10 mouse cellular contexts compared by ENCODE assay signal in genomic region chr11:97412117-97412516, GRCm38 (mm10). TPM values are rescaled to one million over a fixed set of nuclear protein-coding genes. Genes with fewer than 3 reads are reported as not detected.
DNase-seq lines count a peak whose midpoint lies in the region; ATAC-seq lines count a peak whose summit lies in the region.
"Had no signal": no experiment of that assay in that cellular context is flagged by ENCODE, and none has a peak within 500 bp of the region (broad histone marks: within the 10 kb centered on the region; RNA-seq: fewer than 3 reads in every experiment).

No protein-coding gene starts in this region.

- peaks cover 23% of the 10 kb centered on the region for H3K4me1 ChIP-seq in intestine, embryonic 15.5 days (replicated peaks)
- H3K4me1 ChIP-seq in intestine, embryonic 16.5 days (ENCODE audit: control insufficient read depth, insufficient read depth, low read length) = peaks cover 18% of the 10 kb centered on the region
- peaks cover 86% of the 10 kb centered on the region for H3K4me1 ChIP-seq in megakaryocyte, embryonic 14.5 days

- no peak overlapping the region for H3K9ac ChIP-seq in intestine, embryonic 15.5 days
- no peak overlapping the region for H3K9ac ChIP-seq in intestine, embryonic 16.5 days (ENCODE audit: low read depth, low read length)

- H3K27me3 ChIP-seq in intestine, embryonic 15.5 days (replicated peaks) = no peaks in the 10 kb centered on the region
- H3K27me3 ChIP-seq in intestine, embryonic 16.5 days (replicated peaks; ENCODE audit: control insufficient read depth, insufficient read depth, low read length) = no peaks in the 10 kb centered on the region
- H3K27me3 ChIP-seq in megakaryocyte, embryonic 14.5 days (replicated peaks) = peaks cover 6% of the 10 kb centered on the region

- H3K9me3 ChIP-seq in intestine, embryonic 15.5 days = no peaks in the 10 kb centered on the region
- H3K9me3 ChIP-seq in intestine, embryonic 16.5 days (ENCODE audit: control insufficient read depth, low read length) = no peaks in the 10 kb centered on the region
- no peaks in the 10 kb centered on the region for H3K9me3 ChIP-seq in megakaryocyte, embryonic 14.5 days

- no peak for ATAC-seq in intestine, embryonic 15.5 days
- no peak for ATAC-seq in intestine, embryonic 16.5 days
- ATAC-seq in activated CD4-positive, CD25-positive, alpha-beta regulatory T cell, adult 4 months = no peak

- H3K27ac ChIP-seq in intestine, embryonic 15.5 days = 0 out of 2 replicates have a peak overlapping the region, but pooled peaks have one; percentile 23
- no peak overlapping the region for H3K27ac ChIP-seq in intestine, embryonic 16.5 days (ENCODE audit: low read length)

- H3K4me2 ChIP-seq in intestine, embryonic 15.5 days (replicated peaks) = 0 out of 2 replicates have a peak overlapping the region, but pooled peaks have one; percentile 11
- no peak overlapping the region for H3K4me2 ChIP-seq in intestine, embryonic 16.5 days (ENCODE audit: low read depth, low read length)

- DNase-seq in heart, adult 18-20 months = peak; percentile 57 to 83
- peak; percentile 49 to 73 for DNase-seq in kidney, postnatal 4 days
- no peak for DNase-seq in cerebellum, adult 11-12 months
- DNase-seq in spleen, adult 12 weeks (ENCODE audit: low spot score) = no peak
- DNase-seq: thymus, postnatal 36 days had no signal

- no peak overlapping the region for H3K4me3 ChIP-seq in intestine, embryonic 15.5 days (replicated peaks)
- H3K4me3 ChIP-seq in intestine, embryonic 16.5 days (ENCODE audit: low read length) = no peak overlapping the region
- H3K4me3 ChIP-seq in megakaryocyte, embryonic 14.5 days (replicated peaks) = peak overlapping the region; percentile 84
- H3K4me3 ChIP-seq: myocyte had no signal

- 26% methylated on average over 3 of the region's 3 CpGs for WGBS in intestine, embryonic 15.5 days
- WGBS in intestine, embryonic 16.5 days = 25% methylated on average over 3 of the region's 3 CpGs

- no peaks in the 10 kb centered on the region for H3K36me3 ChIP-seq in intestine, embryonic 15.5 days
- no peaks in the 10 kb centered on the region for H3K36me3 ChIP-seq in intestine, embryonic 16.5 days (ENCODE audit: control insufficient read depth, insufficient read depth, low read length)
- no peaks in the 10 kb centered on the region for H3K36me3 ChIP-seq in megakaryocyte, embryonic 14.5 days (replicated peaks; ENCODE audit: low read length)

RNA-seq across cellular contexts. Expression of gene Arhgap23, which starts 3.2 kb away (rescaled TPM):
- polyA plus RNA-seq in intestine, embryonic 15.5 days (2015; fragmentation: Nextera tagmentation; extraction: Ambion mirVana) = 4.2 and 4.6 TPM in 2 replicates
- polyA plus RNA-seq in intestine, embryonic 16.5 days (2015; fragmentation: Nextera tagmentation; extraction: Ambion mirVana) = 2.7 and 3.0 TPM in 2 replicates
- total RNA-seq in heart, adult 18-20 months (2021) = 10 to 100 TPM; 12.5 to 13.5 TPM
- 85.6 and 94.5 TPM in 2 replicates for polyA plus RNA-seq in megakaryocyte, embryonic 14.5 days (2012; ENCODE audit: insufficient read depth, low replicate concordance)
- not detected for polyA plus RNA-seq in activated CD4-positive, CD25-positive, alpha-beta regulatory T cell, adult 4 months (2017; shearing (Covaris generic))

RNA-seq across cellular contexts. Expression of gene Socs7, which starts 49.8 kb away (rescaled TPM):
- 2.6 and 3.5 TPM in 2 replicates for polyA plus RNA-seq in intestine, embryonic 15.5 days (2015; fragmentation: Nextera tagmentation; extraction: Ambion mirVana)
- 1.8 and 2.1 TPM in 2 replicates for polyA plus RNA-seq in intestine, embryonic 16.5 days (2015; fragmentation: Nextera tagmentation; extraction: Ambion mirVana)
- 10 to 100 TPM; 21.9 to 22.8 TPM for total RNA-seq in heart, adult 18-20 months (2021)
- 0.91 and 1.5 TPM in 2 replicates for polyA plus RNA-seq in megakaryocyte, embryonic 14.5 days (2012; ENCODE audit: insufficient read depth, low replicate concordance)
- 1 to 10 TPM; 6.1 to 7.8 TPM for polyA plus RNA-seq in activated CD4-positive, CD25-positive, alpha-beta regulatory T cell, adult 4 months (2017; shearing (Covaris generic))

Comparison
In these comparisons a context has a peak if more than half of its experiments do, and no peak if none do; other contexts are left out.
1. DNase-seq: peak in heart, adult 18-20 months (2 of 2) and kidney, postnatal 4 days (2 of 2); none in cerebellum, adult 11-12 months (single experiment) and spleen, adult 12 weeks (single experiment).
2. RNA of gene Arhgap23, which starts 3.2 kb away (polyA plus RNA-seq): 85.6 to 94.5 TPM in megakaryocyte, embryonic 14.5 days; 4.2 to 4.6 TPM in intestine, embryonic 15.5 days, 2.7 to 3.0 TPM in intestine, embryonic 16.5 days and not detected in activated CD4-positive, CD25-positive, alpha-beta regulatory T cell, adult 4 months; every median in the first group is over 10 times any median in the second.